Mouse (Mus musculus): ENCODE results near the gene Zmym3. TPM values are rescaled to one million over a fixed set of nuclear protein-coding genes. Genes with fewer than 3 reads are reported as not detected.

Gene Zmym3
- total RNA-seq (2014; rRNA removed): 226 and 247 TPM in 2 replicates
- polyA plus RNA-seq (2015; fragmentation: Nextera tagmentation; extraction: Ambion mirVana): 117 and 129 TPM in 2 replicates

DNA sequence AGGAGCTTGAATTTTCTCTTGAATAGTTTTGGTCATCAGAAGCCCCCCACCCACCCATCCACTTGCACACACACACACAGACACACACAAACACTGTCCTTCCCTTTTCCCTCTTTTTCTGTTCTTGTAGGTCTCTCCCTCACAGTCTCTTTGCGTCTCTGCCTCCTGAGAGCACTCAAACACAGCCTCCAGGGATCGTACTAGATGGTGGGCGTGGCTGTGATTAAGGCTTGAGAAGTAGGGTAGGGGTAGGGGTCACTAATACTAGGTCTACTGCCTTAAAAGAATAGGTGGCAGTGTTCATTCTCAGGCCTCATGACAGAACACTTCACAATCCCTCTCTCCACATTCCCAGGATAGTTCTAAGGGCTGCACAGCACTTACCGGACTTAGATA lies at the start of gene Zmym3:
Gene Zmym3, minus strand, starts transcription at position 150 of the 396 bp plus-strand sequence.
- H3K4me1 ChIP-seq (ENCODE audit: insufficient read depth, low read length): no peaks in the 10 kb centered on the region
- DNase-seq (ENCODE audit: low spot score) (peak; percentile 2), ATAC-seq (ENCODE audit: low FRiP score) (peak; percentile 1; the same call in 1 of the 2 replicates)
- WGBS: 26% methylated on average over 4 of the region's 4 CpGs
- peak within 1 kb of the TSS; percentile 86 for H3K27ac ChIP-seq (ENCODE audit: low read depth, low read length)
- 0 out of 2 replicates have a peak, but pooled peaks cover 2% of the 10 kb centered on the region for H3K36me3 ChIP-seq (ENCODE audit: insufficient read depth, low read length)
- H3K27me3 ChIP-seq (ENCODE audit: insufficient read depth, low read length): no peaks in the 10 kb centered on the region
- no peak for TF ChIP-seq CTCF (IDR thresholded peaks at IDR 0.05)
- peak within 1 kb of the TSS; percentile 71 for H3K4me2 ChIP-seq (ENCODE audit: low read depth, low read length, poor library complexity, severe bottlenecking)
- H3K4me3 ChIP-seq (ENCODE audit: low read depth, low read length): peak within 1 kb of the TSS; percentile 49
- no peaks in the 10 kb centered on the region for H3K9me3 ChIP-seq (ENCODE audit: low read length)
- H3K9ac ChIP-seq (replicated peaks; ENCODE audit: low read length, poor library complexity, severe bottlenecking): peak within 1 kb of the TSS; percentile 80

DNA sequence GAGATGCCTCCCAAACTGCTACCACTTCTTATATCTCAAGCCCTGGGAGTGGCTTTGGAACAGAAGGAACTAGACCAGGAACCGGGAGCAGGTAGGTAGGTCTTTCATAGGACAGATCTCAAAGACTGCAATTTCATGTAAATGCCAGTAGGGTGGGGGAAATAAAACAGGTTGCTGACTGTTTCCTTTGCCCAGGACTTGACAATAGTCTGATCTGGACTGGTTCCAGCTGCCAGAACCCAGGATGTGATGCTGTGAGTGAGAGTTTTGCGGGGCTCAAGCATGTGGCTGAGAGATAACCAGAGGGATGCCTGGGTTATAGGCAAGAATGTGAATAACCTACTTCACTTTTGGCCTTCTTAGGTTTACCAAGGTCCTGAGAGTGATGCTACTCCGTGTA lies 30.9 kb upstream of the Zmym3 start:
- ATAC-seq (ENCODE audit: low FRiP score) (no peak), DNase-seq (ENCODE audit: low spot score) (no peak)
- TF ChIP-seq CTCF (IDR thresholded peaks at IDR 0.05): no peak
- H3K9ac ChIP-seq (replicated peaks; ENCODE audit: low read length, poor library complexity, severe bottlenecking): no peak overlapping the region
- no peaks in the 10 kb centered on the region for H3K4me1 ChIP-seq (ENCODE audit: insufficient read depth, low read length)
- H3K4me2 ChIP-seq (ENCODE audit: low read depth, low read length, poor library complexity, severe bottlenecking): no peak overlapping the region
- WGBS: 79% methylated on average over 3 of the region's 3 CpGs
- H3K4me3 ChIP-seq (ENCODE audit: low read depth, low read length): no peak overlapping the region
- no peaks in the 10 kb centered on the region for H3K9me3 ChIP-seq (ENCODE audit: low read length)
- no peak overlapping the region for H3K27ac ChIP-seq (ENCODE audit: low read depth, low read length)
- H3K36me3 ChIP-seq (ENCODE audit: insufficient read depth, low read length): no peaks in the 10 kb centered on the region; the same call in 1 of the 2 replicates
- H3K27me3 ChIP-seq (ENCODE audit: insufficient read depth, low read length): no peaks in the 10 kb centered on the region

GRCm38 (mm10) chrX:101451147-101451546 lies 30.5 kb upstream of the Zmym3 start:
- Histone ChIP-seq H3K9ac (replicated peaks; ENCODE audit: low read length, poor library complexity, severe bottlenecking) (no peak overlapping the region), H3K9me3 (ENCODE audit: low read length) (no peaks in the 10 kb centered on the region), H3K27me3 (ENCODE audit: insufficient read depth, low read length) (no peaks in the 10 kb centered on the region), H3K4me2 (ENCODE audit: low read depth, low read length, poor library complexity, severe bottlenecking) (no peak overlapping the region), H3K36me3 (ENCODE audit: insufficient read depth, low read length) (peaks cover 3% of the 10 kb centered on the region; the same call in 1 of the 2 replicates), H3K4me1 (ENCODE audit: insufficient read depth, low read length) (no peaks in the 10 kb centered on the region), H3K27ac (ENCODE audit: low read depth, low read length) (no peak overlapping the region), H3K4me3 (ENCODE audit: low read depth, low read length) (no peak overlapping the region)
- no peak for TF ChIP-seq CTCF (IDR thresholded peaks at IDR 0.05)
- no peak for DNase-seq (ENCODE audit: low spot score)
- WGBS: 77% methylated on average over 1 of the region's 1 CpGs
- no peak for ATAC-seq (ENCODE audit: low FRiP score)

- Histone ChIP-seq H3K27me3 (ENCODE audit: insufficient read depth, low read length) (no peaks in the 10 kb centered on the region), H3K4me1 (ENCODE audit: insufficient read depth, low read length) (no peaks in the 10 kb centered on the region), H3K9ac (replicated peaks; ENCODE audit: low read length, poor library complexity, severe bottlenecking) (no peak within 1 kb of the TSS), H3K4me2 (ENCODE audit: low read depth, low read length, poor library complexity, severe bottlenecking) (no peak within 1 kb of the TSS), H3K36me3 (ENCODE audit: insufficient read depth, low read length) (peaks cover 6% of the 10 kb centered on the region), H3K4me3 (ENCODE audit: low read depth, low read length) (no peak within 1 kb of the TSS), H3K27ac (ENCODE audit: low read depth, low read length) (no peak within 1 kb of the TSS), H3K9me3 (ENCODE audit: low read length) (no peaks in the 10 kb centered on the region)
- TF ChIP-seq CTCF (IDR thresholded peaks at IDR 0.05): no peak
- DNase-seq (ENCODE audit: low spot score) (no peak), ATAC-seq (ENCODE audit: low FRiP score) (no peak)
- WGBS: 73% methylated on average over 4 of the region's 4 CpGs
These were observed 28.3 kb upstream of the Zmym3 start, which contains the start of gene Itgb1bp2 for GRCm38 (mm10) chrX:101448886-101449475. Itgb1bp2 (plus strand) TSS chrX:101449088.

DNA sequence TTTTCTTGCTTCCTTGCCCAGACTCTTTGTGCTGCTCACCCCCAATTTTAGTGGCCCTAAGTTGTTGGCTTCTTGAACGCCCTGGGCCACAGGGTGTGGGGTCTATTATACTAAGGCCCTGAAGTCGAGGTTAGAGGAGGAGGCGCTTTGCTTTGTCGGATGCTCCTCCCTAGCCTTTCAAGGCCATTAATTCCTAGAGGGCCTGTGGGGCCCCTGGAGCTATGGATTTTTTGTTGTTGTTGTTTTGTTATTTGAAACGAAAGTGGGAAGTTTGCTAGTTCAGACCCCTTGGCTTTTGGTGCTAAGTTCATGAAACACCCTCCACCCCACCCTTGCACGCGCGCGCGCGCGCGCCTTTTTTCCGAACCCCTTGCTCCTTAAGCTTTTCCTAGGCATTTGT lies 9.3 kb upstream of the Zmym3 start:
- H3K4me3 ChIP-seq (ENCODE audit: low read depth, low read length): peak overlapping the region; percentile 62
- peak; percentile 31; the same call in 1 of the 2 replicates for ATAC-seq (ENCODE audit: low FRiP score)
- TF ChIP-seq CTCF (IDR thresholded peaks at IDR 0.05): no peak
- DNase-seq (ENCODE audit: low spot score): no peak
- WGBS: 13% methylated on average over 14 of the region's 14 CpGs
- H3K9ac ChIP-seq (replicated peaks; ENCODE audit: low read length, poor library complexity, severe bottlenecking): peak overlapping the region; percentile 77
- no peaks in the 10 kb centered on the region for H3K9me3 ChIP-seq (ENCODE audit: low read length)
- no peaks in the 10 kb centered on the region for H3K27me3 ChIP-seq (ENCODE audit: insufficient read depth, low read length)
- H3K4me2 ChIP-seq (ENCODE audit: low read depth, low read length, poor library complexity, severe bottlenecking): peak overlapping the region; percentile 48
- peak overlapping the region; percentile 83 for H3K27ac ChIP-seq (ENCODE audit: low read depth, low read length)
- H3K36me3 ChIP-seq (ENCODE audit: insufficient read depth, low read length): no peaks in the 10 kb centered on the region
- no peaks in the 10 kb centered on the region for H3K4me1 ChIP-seq (ENCODE audit: insufficient read depth, low read length)

DNA sequence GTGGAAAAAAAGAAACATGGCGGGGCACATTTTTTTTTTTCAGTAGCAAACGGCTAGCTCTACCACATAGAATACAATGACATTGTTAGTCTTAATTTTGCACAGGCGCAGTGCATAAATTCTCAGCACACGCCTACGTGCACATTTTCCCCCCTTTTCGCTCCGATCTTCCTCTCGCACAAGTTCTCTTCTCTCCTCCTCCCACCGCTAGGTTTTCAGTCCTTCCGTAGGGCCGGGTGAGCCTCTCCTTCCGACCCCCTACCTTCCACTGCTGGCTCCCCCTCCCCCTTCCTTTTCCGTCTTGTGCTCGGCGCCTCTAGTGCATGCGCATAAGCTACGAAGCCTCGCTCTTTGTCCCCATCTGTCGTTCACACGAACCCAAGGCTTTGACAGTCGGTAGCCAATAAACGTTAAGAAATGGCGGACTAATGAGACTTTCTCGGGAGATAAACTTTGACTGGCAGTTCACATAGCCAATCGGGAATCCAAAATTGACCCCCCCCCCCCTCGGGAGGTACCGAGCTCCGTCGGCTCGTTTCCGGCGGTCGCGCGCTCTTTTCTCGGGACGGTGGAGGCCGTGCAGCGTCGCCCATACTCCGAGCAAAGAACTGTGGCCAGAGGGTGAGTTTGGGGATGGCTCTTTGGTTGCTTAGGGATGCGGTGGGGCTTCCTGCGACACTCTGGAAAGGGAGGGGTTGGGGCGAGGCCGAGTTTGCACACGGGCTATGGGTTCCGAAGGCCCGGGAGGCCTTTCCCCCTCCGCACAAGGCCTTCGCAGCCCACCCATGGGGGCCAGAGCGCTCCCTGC lies 8.7 kb upstream of the Zmym3 start, which contains the start of gene Nono:
Gene Nono, plus strand, starts transcription at position 177 of the 808 bp plus-strand sequence.
- Histone ChIP-seq H3K4me2 (ENCODE audit: low read depth, low read length, poor library complexity, severe bottlenecking) (peak within 1 kb of the TSS; percentile 48), H3K4me1 (ENCODE audit: insufficient read depth, low read length) (no peaks in the 10 kb centered on the region), H3K9me3 (ENCODE audit: low read length) (no peaks in the 10 kb centered on the region), H3K36me3 (ENCODE audit: insufficient read depth, low read length) (no peaks in the 10 kb centered on the region), H3K4me3 (ENCODE audit: low read depth, low read length) (peak within 1 kb of the TSS; percentile 62), H3K9ac (replicated peaks; ENCODE audit: low read length, poor library complexity, severe bottlenecking) (peak within 1 kb of the TSS; percentile 77), H3K27ac (ENCODE audit: low read depth, low read length) (peak within 1 kb of the TSS; percentile 83), H3K27me3 (ENCODE audit: insufficient read depth, low read length) (no peaks in the 10 kb centered on the region)
- ATAC-seq (ENCODE audit: low FRiP score) (peak; percentile 96), DNase-seq (ENCODE audit: low spot score) (peak; percentile 98)
- 30% methylated on average over 49 of the region's 51 CpGs for WGBS
- TF ChIP-seq CTCF (IDR thresholded peaks at IDR 0.05): peak; percentile 62

Data from midbrain, postnatal 0 days (tissue).